Mouse (Mus musculus): ENCODE results near the gene Znfx1. TPM values are rescaled to one million over a fixed set of nuclear protein-coding genes. Genes with fewer than 3 reads are reported as not detected.

The Znfx1 gene
- polyA plus RNA-seq, 1 experiment, result 11.4 TPM

DNA sequence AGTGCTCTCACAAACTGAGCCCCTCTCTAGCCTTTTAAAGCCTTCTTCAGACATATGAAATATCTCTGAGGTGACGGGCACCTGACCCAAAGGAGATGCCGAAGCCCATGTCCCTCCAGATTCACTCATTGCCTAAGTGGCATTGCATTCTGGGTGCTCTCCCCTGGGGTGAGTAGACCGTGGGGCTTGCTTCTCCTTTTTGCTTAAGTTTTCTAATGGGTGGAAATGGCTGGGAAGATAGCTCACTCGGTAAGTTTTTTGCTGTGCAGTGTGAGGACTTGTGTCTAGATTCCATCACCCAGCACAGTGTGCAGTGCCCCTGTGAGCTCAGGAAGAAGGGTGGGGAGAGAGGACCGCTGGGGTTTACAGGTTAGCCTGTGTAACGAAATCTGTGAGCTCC, 4.8 kb upstream of the Znfx1 start:
- H3K27me3 ChIP-seq (ENCODE audit: control insufficient read depth, insufficient read depth, low read length, poor library complexity, severe bottlenecking), result no peaks in the 10 kb centered on the region
- no peak overlapping the region for H3K4me3 ChIP-seq (ENCODE audit: low read depth, low read length)
- no peaks in the 10 kb centered on the region for H3K4me1 ChIP-seq (ENCODE audit: control insufficient read depth, insufficient read depth, low read length)
- TF ChIP-seq EP300 (IDR thresholded peaks at IDR 0.05; ENCODE audit: insufficient read depth, low read depth, low read length) (no peak), CTCF (IDR thresholded peaks at IDR 0.05; ENCODE audit: low read depth, low read length) (no peak), POLR2A (IDR thresholded peaks at IDR 0.05; ENCODE audit: insufficient read depth, low read length) (no peak)
- H3K36me3 ChIP-seq (ENCODE audit: control insufficient read depth, insufficient read depth, low read length, poor library complexity, severe bottlenecking), result peaks cover 31% of the 10 kb centered on the region
- H3K9me3 ChIP-seq (replicated peaks; ENCODE audit: control insufficient read depth, insufficient read depth, low read length, poor library complexity, severe bottlenecking), result no peaks in the 10 kb centered on the region
- no peak overlapping the region for H3K27ac ChIP-seq (ENCODE audit: insufficient read depth, low read length)
- H3K9ac ChIP-seq (ENCODE audit: low read depth, poor library complexity, severe bottlenecking), result no peak overlapping the region

DNA sequence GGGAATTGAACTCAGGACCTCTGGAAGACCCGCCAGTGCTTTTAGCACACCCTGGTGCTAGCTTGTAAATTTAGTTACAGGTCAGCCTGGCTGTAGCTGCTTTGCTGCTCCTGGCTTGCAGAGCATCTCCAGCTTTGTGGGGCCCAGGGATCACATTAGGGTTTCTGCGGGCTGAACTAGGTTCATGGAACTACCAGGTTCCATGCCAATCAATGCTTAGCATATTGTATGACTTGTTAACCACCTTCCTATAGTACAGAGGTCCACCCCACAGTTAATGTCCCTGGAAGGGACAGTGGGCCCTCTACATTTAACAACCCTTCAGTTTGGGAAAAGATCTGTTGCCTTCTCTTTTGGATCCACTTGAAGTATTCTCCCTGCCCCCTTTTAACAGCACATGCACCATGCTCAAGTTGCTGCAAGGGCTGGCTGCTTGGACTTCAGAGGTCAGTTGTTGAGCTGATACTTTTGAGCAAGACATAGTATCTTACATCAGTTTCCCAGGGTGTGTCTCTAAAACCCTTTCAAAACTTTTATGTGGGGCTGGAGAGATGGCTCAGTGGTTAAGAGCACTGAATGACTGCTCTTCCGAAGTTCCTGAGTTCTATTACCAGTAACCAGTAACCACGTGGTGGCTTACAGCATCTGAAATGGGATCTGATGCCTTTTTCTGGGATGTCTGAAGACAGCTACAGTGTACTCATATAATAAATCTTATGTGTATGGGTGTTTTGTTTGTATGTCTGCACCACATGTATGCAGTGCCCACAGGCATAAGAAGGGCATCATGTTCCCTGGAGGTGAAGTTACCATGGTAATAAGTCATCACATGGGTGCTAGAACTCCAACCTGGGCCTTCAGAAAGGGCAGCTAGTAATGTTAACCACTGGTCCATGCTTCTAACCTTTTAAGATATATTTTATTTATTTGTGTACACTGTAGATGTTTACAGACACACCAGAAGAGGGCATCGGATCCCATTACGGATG, 4.0 kb upstream of the Znfx1 start:
- Histone ChIP-seq H3K9me3 (replicated peaks; ENCODE audit: control insufficient read depth, insufficient read depth, low read length, poor library complexity, severe bottlenecking) (no peaks in the 10 kb centered on the region), H3K27ac (ENCODE audit: insufficient read depth, low read length) (peak overlapping the region; percentile 39), H3K9ac (ENCODE audit: low read depth, poor library complexity, severe bottlenecking) (no peak overlapping the region), H3K4me3 (ENCODE audit: low read depth, low read length) (no peak overlapping the region), H3K36me3 (ENCODE audit: control insufficient read depth, insufficient read depth, low read length, poor library complexity, severe bottlenecking) (peaks cover 31% of the 10 kb centered on the region), H3K4me1 (ENCODE audit: control insufficient read depth, insufficient read depth, low read length) (no peaks in the 10 kb centered on the region), H3K27me3 (ENCODE audit: control insufficient read depth, insufficient read depth, low read length, poor library complexity, severe bottlenecking) (no peaks in the 10 kb centered on the region)
- no peak for TF ChIP-seq POLR2A (IDR thresholded peaks at IDR 0.05; ENCODE audit: insufficient read depth, low read length)
- no peak for TF ChIP-seq EP300 (IDR thresholded peaks at IDR 0.05; ENCODE audit: insufficient read depth, low read depth, low read length)
- TF ChIP-seq CTCF (IDR thresholded peaks at IDR 0.05; ENCODE audit: low read depth, low read length), result no peak

DNA sequence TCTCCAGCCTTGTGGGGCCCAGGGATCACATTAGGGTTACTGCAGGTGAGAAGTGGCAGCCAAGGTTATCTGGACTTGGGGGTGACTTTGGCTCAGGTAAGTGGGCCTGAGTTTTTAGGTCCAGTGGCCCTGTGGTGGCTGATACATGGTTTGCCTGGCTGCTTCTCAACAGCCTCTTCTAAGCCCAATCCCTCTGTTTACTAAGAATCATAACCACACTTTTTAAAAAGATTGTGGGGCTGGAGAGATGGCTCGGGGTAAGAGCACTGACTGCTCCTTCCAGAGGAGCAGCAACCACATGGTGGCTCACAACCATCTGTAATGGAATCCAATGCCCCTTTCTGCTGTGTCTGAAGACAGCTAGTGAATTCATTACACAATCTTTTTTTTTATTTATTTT, 3.2 kb upstream of the Znfx1 start:
- Histone ChIP-seq H3K27ac (ENCODE audit: insufficient read depth, low read length) (peak overlapping the region; percentile 97), H3K9ac (ENCODE audit: low read depth, poor library complexity, severe bottlenecking) (peak overlapping the region; percentile 93), H3K4me1 (ENCODE audit: control insufficient read depth, insufficient read depth, low read length) (no peaks in the 10 kb centered on the region), H3K9me3 (replicated peaks; ENCODE audit: control insufficient read depth, insufficient read depth, low read length, poor library complexity, severe bottlenecking) (no peaks in the 10 kb centered on the region), H3K27me3 (ENCODE audit: control insufficient read depth, insufficient read depth, low read length, poor library complexity, severe bottlenecking) (no peaks in the 10 kb centered on the region), H3K4me3 (ENCODE audit: low read depth, low read length) (peak overlapping the region; percentile 12; the same call in 1 of the 2 replicates), H3K36me3 (ENCODE audit: control insufficient read depth, insufficient read depth, low read length, poor library complexity, severe bottlenecking) (peaks cover 31% of the 10 kb centered on the region)
- no peak for TF ChIP-seq CTCF (IDR thresholded peaks at IDR 0.05; ENCODE audit: low read depth, low read length)
- TF ChIP-seq POLR2A (IDR thresholded peaks at IDR 0.05; ENCODE audit: insufficient read depth, low read length), result no peak
- TF ChIP-seq EP300 (IDR thresholded peaks at IDR 0.05; ENCODE audit: insufficient read depth, low read depth, low read length), result no peak

DNA sequence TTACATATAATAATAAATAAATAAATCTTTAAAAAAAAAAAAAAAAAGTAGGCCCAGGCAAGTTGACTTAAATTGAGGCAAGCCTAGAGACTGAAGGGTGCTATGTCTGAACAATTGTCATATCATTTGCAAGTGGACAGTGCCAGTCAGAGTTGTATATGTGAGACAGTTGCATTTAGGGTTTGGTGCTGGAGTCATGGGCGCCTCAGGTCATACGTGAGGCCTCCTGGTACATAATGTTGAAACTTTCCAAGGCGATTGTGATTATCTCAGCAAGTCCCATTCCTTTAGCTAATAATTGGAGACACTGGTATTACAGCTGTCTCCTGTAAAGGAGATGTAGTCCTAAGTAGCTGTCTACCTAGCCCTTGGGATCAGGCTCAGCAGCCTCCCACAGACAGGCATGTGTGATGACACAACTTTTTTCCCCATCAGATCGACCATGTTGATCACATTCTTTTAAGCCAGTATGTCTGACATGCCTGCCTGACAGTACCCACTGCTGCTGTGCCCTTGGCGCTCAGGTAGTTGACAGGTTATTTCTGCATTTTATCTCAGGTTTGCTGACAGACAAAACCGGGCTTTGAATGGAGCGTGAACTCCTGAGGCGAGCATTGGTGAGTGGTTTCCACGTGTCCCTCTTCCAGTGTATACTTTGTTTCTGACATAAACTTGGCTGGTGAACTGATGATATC, 1.9 kb upstream of the Znfx1 start:
- TF ChIP-seq EP300 (IDR thresholded peaks at IDR 0.05; ENCODE audit: insufficient read depth, low read depth, low read length) (no peak), POLR2A (IDR thresholded peaks at IDR 0.05; ENCODE audit: insufficient read depth, low read length) (no peak), CTCF (IDR thresholded peaks at IDR 0.05; ENCODE audit: low read depth, low read length) (no peak)
- no peaks in the 10 kb centered on the region for H3K27me3 ChIP-seq (ENCODE audit: control insufficient read depth, insufficient read depth, low read length, poor library complexity, severe bottlenecking)
- peak overlapping the region; percentile 92 for H3K4me3 ChIP-seq (ENCODE audit: low read depth, low read length)
- H3K4me1 ChIP-seq (ENCODE audit: control insufficient read depth, insufficient read depth, low read length), result peaks cover 5% of the 10 kb centered on the region
- peak overlapping the region; percentile 93 for H3K9ac ChIP-seq (ENCODE audit: low read depth, poor library complexity, severe bottlenecking)
- H3K27ac ChIP-seq (ENCODE audit: insufficient read depth, low read length), result peak overlapping the region; percentile 97
- H3K36me3 ChIP-seq (ENCODE audit: control insufficient read depth, insufficient read depth, low read length, poor library complexity, severe bottlenecking), result peaks cover 31% of the 10 kb centered on the region
- no peaks in the 10 kb centered on the region for H3K9me3 ChIP-seq (replicated peaks; ENCODE audit: control insufficient read depth, insufficient read depth, low read length, poor library complexity, severe bottlenecking)

DNA sequence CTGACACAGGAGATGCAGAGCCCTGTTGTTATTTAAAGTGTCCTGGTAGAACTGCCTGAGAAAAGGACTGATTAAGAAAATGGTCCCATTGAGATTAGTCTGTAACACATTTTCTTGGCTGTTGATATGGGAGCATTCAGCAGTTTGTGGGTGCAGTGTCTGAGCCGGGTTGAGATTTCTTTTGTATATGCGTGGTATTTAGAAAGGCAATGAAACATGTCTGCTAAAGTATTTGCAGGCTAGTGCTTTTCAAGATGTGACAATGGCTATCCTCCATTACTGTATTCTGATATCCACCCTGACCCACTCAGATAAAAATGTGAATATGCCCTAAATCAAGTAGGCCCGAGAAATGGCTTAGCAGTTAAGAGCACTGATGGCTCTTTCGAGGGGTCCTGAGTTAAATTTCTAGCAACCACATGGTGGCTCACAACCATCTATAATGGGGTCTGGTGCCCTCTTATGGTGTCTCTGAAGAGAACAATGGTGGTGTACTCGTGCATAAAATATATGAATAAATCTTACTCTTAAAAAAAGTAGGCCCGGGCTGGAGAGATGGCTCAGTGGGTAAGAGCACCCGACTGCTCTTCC, 1.2 kb upstream of the Znfx1 start:
- Histone ChIP-seq H3K27ac (ENCODE audit: insufficient read depth, low read length) (peak overlapping the region; percentile 94), H3K4me3 (ENCODE audit: low read depth, low read length) (peak overlapping the region; percentile 98), H3K27me3 (ENCODE audit: control insufficient read depth, insufficient read depth, low read length, poor library complexity, severe bottlenecking) (no peaks in the 10 kb centered on the region), H3K9me3 (replicated peaks; ENCODE audit: control insufficient read depth, insufficient read depth, low read length, poor library complexity, severe bottlenecking) (no peaks in the 10 kb centered on the region), H3K9ac (ENCODE audit: low read depth, poor library complexity, severe bottlenecking) (peak overlapping the region; percentile 93), H3K4me1 (ENCODE audit: control insufficient read depth, insufficient read depth, low read length) (peaks cover 5% of the 10 kb centered on the region), H3K36me3 (ENCODE audit: control insufficient read depth, insufficient read depth, low read length, poor library complexity, severe bottlenecking) (peaks cover 31% of the 10 kb centered on the region)
- TF ChIP-seq EP300 (IDR thresholded peaks at IDR 0.05; ENCODE audit: insufficient read depth, low read depth, low read length), result no peak
- no peak for TF ChIP-seq POLR2A (IDR thresholded peaks at IDR 0.05; ENCODE audit: insufficient read depth, low read length)
- no peak for TF ChIP-seq CTCF (IDR thresholded peaks at IDR 0.05; ENCODE audit: low read depth, low read length)

Measured in ES-Bruce4 (cell line).